Mouse (Mus musculus) heart, adult 2 months (tissue): ENCODE measurements around the gene Fancc.

Experiments used
- CTCF ChIP-seq: fragments of 200-600 bp; IDR thresholded peaks from 2 replicates; pipeline ENCODE4 v1.8.1; 2022; ENCODE audit warnings: antibody characterized with exemption, mild to moderate bottlenecking, moderate library complexity
- POLR2A ChIP-seq: fragments of 200-500 bp; IDR thresholded peaks from 2 replicates; pipeline ENCODE4 v1.6.1; 2011; ENCODE audit warnings: mild to moderate bottlenecking, low read depth, low read length, control low read depth; ENCODE audit not compliant: insufficient read depth

DNA sequence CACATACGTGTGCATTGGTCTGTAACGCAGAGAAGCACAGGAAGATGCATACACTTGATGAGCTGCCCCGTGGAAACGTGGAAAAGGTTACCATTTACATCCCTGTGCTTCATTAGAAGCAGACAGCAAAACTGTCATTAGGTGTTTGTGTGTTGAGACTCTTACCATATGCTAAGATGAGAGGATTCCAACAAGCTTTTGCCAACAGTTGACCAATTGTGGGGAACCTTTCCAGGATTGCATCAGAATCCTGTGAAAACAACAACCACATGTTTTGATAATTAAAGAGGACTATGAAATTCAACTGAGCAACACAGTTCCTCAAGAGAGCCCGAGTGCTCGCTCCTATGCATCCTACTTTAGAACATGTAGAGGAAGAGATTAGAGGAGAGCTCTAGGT is 97.0 kb downstream of the Fancc start:
- TF ChIP-seq CTCF = no peak
- no peak for TF ChIP-seq POLR2A
